Mouse (Mus musculus): ENCODE measurements around the gene Ryr2.

- no peak for TF ChIP-seq CTCF (IDR thresholded peaks at IDR 0.05; ENCODE audit: low read depth, low read length)
- no peak for TF ChIP-seq POLR2A (IDR thresholded peaks at IDR 0.05; ENCODE audit: extremely low read depth, insufficient read depth, low read length)
Observed at GRCm38 (mm10) chr13:12099446-12099845, 7.3 kb downstream of the Ryr2 start.
